Mouse (Mus musculus): Measurements from ENCODE around the gene Vgll4. TPM values are rescaled to one million over a fixed set of nuclear protein-coding genes. Genes with fewer than 3 reads are reported as not detected.

Vgll4 gene
- polyA plus RNA-seq (2014; fragmentation: Illumina TruSeq; extraction: RNeasy Lipid Tissue Mini Kit (QIAGEN cat#74804); ENCODE audit: low read depth, low replicate concordance): 25.0 TPM

DNA sequence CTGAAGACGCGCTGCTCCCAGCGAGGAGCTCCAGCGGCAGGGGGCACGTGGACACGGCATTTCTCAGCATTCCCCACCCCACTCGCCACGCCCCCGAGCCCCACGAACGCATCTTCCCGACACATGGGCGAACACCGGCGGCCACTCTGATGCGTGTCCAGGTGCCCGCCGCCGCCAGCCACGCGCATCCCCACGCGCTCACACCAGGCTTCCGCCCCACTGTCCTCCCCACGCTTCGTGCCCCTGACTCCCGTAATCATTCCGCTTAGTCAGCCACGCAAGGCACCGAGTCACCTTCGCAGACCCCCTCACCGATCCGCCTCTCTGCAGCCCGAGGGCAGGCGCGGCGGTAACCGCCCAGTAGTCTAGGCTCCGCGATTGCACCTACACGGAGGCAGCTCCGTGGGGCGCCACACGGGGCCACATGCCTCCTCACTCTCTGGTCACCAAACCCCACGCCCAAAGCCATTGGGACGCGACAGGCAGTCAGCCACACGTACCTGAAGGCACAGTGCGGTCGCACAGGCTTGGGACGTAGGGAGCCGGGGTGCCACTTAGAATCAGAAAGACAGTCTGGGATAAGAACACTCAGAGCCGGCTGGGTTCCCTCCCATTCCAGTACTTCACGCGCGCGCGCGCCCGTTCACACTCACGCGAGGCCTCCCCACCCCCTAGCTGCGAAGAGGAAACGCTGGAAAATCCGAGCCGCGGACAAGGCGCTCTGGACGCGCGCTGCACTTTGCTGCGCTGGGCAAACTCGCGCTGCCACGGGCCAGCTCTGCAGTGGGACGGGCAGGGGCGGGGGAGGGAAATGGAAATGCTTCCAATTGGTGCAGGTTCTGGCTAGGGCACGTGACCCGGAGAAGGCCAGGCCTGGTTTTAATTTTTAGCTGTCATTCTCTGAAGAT lies at the start of gene Vgll4:
Gene Vgll4 (minus strand): TSS at position 782 of the 908 bp plus-strand sequence.

Other genes starting within 250 kb of the Vgll4 start
- 7.2 TPM for gene Tamm41, start 67.9 kb upstream of the Vgll4 start, polyA plus RNA-seq (2014; fragmentation: Illumina TruSeq; extraction: RNeasy Lipid Tissue Mini Kit (QIAGEN cat#74804); ENCODE audit: low read depth, low replicate concordance)
- 10.0 TPM for gene Syn2, start 164.9 kb upstream of the Vgll4 start, polyA plus RNA-seq (2014; fragmentation: Illumina TruSeq; extraction: RNeasy Lipid Tissue Mini Kit (QIAGEN cat#74804); ENCODE audit: low read depth, low replicate concordance)

All from adrenal gland, adult 10 weeks (tissue).